Mouse (Mus musculus): ENCODE results near the gene Gm4131.
A peak's percentile ranks its signal among the peaks of the same experiment; 100 is the strongest.

- no peak for TF ChIP-seq EP300 (IDR thresholded peaks at IDR 0.05; ENCODE audit: low read depth)
- TF ChIP-seq CTCF (IDR thresholded peaks at IDR 0.05; ENCODE audit: low read depth) = peak; percentile 93
Measured at GRCm38 (mm10) chr14:62457420-62458181, 109.1 kb downstream of the Gm4131 start.

All from heart, postnatal 0 days (tissue).